Comparison of ENCODE assay signal across 24 mouse cellular contexts in the genomic region with DNA sequence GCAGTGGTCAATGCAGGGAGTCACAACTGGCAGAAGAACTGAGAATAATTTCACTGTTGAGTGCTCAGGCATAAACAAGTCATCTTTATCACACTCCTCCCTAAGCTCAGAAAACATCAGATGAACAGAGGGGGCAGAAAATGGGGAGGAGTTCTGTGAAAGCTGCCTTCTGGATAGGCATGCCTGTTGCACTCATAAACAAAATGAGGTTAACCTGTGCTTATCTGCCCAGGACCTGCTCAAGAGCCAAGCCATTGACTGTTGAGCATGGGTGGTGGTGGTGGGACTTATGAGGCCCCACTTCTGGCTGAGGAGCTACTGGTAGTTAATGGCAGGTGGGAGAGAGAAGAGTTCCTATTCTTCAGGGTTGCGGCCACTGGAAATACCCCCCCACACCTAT. TPM values are rescaled to one million over a fixed set of nuclear protein-coding genes. Genes with fewer than 3 reads are reported as not detected.
DNase-seq lines count a peak whose midpoint lies in the region; ATAC-seq and TF ChIP-seq lines count a peak whose summit lies in the region.
"Had no signal": no experiment of that assay in that cellular context is flagged by ENCODE, and none has a peak within 500 bp of the region (broad histone marks: within the 10 kb centered on the region; RNA-seq: fewer than 3 reads in every experiment).

No protein-coding gene starts in this region.

- no peak overlapping the region for H3K4me3 ChIP-seq in liver, postnatal 0 days (ENCODE audit: low read depth, low read length)
- H3K4me3 ChIP-seq in liver, embryonic 15.5 days (replicated peaks) = no peak overlapping the region
- H3K4me3 ChIP-seq: embryonic facial prominence, embryonic 12.5 days; embryonic facial prominence, embryonic 15.5 days; forebrain, embryonic 12.5 days; forebrain, embryonic 15.5 days; heart, embryonic 10.5 days; heart, embryonic 13.5 days had no signal

- DNase-seq in liver = peak; percentile 15
- DNase-seq in liver, postnatal 0 days = no peak
- no peak for DNase-seq in right cerebral cortex, postnatal 36 days (ENCODE audit: low spot score in 2 of 2)
- DNase-seq in thymus, postnatal 14 days = no peak
- DNase-seq: adrenal gland, postnatal 10 days; adrenal gland, postnatal 36 days; cerebellum, adult 11 months; cerebellum, adult 2 months; cerebellum, adult 9-11 months; cerebellum, postnatal 25 days; gastrocnemius, postnatal 25 days; heart, adult 18-20 months; heart, postnatal 14 days; heart, postnatal 4 days had no signal

- H3K4me2 ChIP-seq in liver, postnatal 0 days (ENCODE audit: low read depth, low read length) = no peak overlapping the region
- no peak overlapping the region for H3K4me2 ChIP-seq in liver, embryonic 15.5 days
- H3K4me2 ChIP-seq: embryonic facial prominence, embryonic 12.5 days; embryonic facial prominence, embryonic 15.5 days; forebrain, embryonic 12.5 days; forebrain, embryonic 15.5 days; heart, embryonic 13.5 days; hindbrain, embryonic 14.5 days had no signal

- no peak overlapping the region for H3K27ac ChIP-seq in liver, postnatal 0 days (ENCODE audit: low read depth)
- no peak overlapping the region for H3K27ac ChIP-seq in liver, embryonic 15.5 days (replicated peaks)
- H3K27ac ChIP-seq: embryonic facial prominence, embryonic 12.5 days; embryonic facial prominence, embryonic 15.5 days; forebrain, embryonic 12.5 days; forebrain, embryonic 15.5 days; heart, embryonic 10.5 days; heart, embryonic 13.5 days; hindbrain, embryonic 14.5 days; hindbrain, postnatal 0 days had no signal

- no peaks in the 10 kb centered on the region for H3K36me3 ChIP-seq in liver, postnatal 0 days (replicated peaks; ENCODE audit: insufficient read depth, low read length)
- no peaks in the 10 kb centered on the region for H3K36me3 ChIP-seq in liver, embryonic 15.5 days (replicated peaks)
- H3K36me3 ChIP-seq: embryonic facial prominence, embryonic 12.5 days; embryonic facial prominence, embryonic 15.5 days; forebrain, embryonic 12.5 days; forebrain, embryonic 15.5 days; heart, embryonic 10.5 days; heart, embryonic 13.5 days had no signal

- no peaks in the 10 kb centered on the region for H3K27me3 ChIP-seq in liver, postnatal 0 days (ENCODE audit: insufficient read depth, low read length)
- H3K27me3 ChIP-seq in liver, embryonic 15.5 days = no peaks in the 10 kb centered on the region
- H3K27me3 ChIP-seq: forebrain, embryonic 15.5 days had no signal

- TF ChIP-seq CTCF in liver, postnatal 0 days (IDR thresholded peaks at IDR 0.05; ENCODE audit: low read depth) = no peak

- WGBS in liver, postnatal 0 days (ENCODE audit: insufficient replicate concordance) = 83% methylated on average over 1 of the region's 1 CpGs
- 78% methylated on average over 1 of the region's 1 CpGs for WGBS in liver, embryonic 15.5 days (ENCODE audit: insufficient replicate concordance)

- TF ChIP-seq EP300 in liver, postnatal 0 days (IDR thresholded peaks at IDR 0.05; ENCODE audit: low read depth) = no peak

- H3K9ac ChIP-seq in liver, postnatal 0 days (replicated peaks) = no peak overlapping the region
- H3K9ac ChIP-seq in liver, embryonic 15.5 days = no peak overlapping the region
- H3K9ac ChIP-seq: embryonic facial prominence, embryonic 12.5 days; embryonic facial prominence, embryonic 15.5 days; forebrain, embryonic 12.5 days; forebrain, embryonic 15.5 days; heart, embryonic 13.5 days; hindbrain, embryonic 14.5 days had no signal

- H3K4me1 ChIP-seq in liver, postnatal 0 days (ENCODE audit: insufficient read depth) = no peaks in the 10 kb centered on the region
- H3K4me1 ChIP-seq in liver, embryonic 15.5 days (replicated peaks) = no peaks in the 10 kb centered on the region
- H3K4me1 ChIP-seq: embryonic facial prominence, embryonic 12.5 days; embryonic facial prominence, embryonic 15.5 days; forebrain, embryonic 12.5 days; forebrain, embryonic 15.5 days; heart, embryonic 10.5 days; heart, embryonic 13.5 days had no signal

- H3K9me3 ChIP-seq in liver, postnatal 0 days (ENCODE audit: low read length) = no peaks in the 10 kb centered on the region
- H3K9me3 ChIP-seq in liver, embryonic 15.5 days (replicated peaks) = no peaks in the 10 kb centered on the region
- H3K9me3 ChIP-seq: embryonic facial prominence, embryonic 12.5 days; embryonic facial prominence, embryonic 15.5 days; forebrain, embryonic 12.5 days; forebrain, embryonic 15.5 days; heart, embryonic 10.5 days; heart, embryonic 13.5 days had no signal

- no peak for ATAC-seq in liver, postnatal 0 days
- ATAC-seq in liver, embryonic 15.5 days (ENCODE audit: insufficient read depth) = peak; percentile 49
- peak; percentile 76 for ATAC-seq in megakaryocyte-erythroid progenitor cell, adult 5-6 weeks (replicated peaks; ENCODE audit: low FRiP score, low TSS enrichment, poor library complexity, severe bottlenecking)
- ATAC-seq: forebrain, embryonic 15.5 days; hindbrain, postnatal 0 days had no signal

RNA-seq across cellular contexts. Expression of a gene that starts 13.4 kb away (rescaled TPM):
- polyA plus RNA-seq in liver, postnatal 0 days (2015; fragmentation: Nextera tagmentation; extraction: Ambion mirVana) = 2.6 and 3.0 TPM in 2 replicates
- 4.1 and 4.4 TPM in 2 replicates for polyA plus RNA-seq in liver, embryonic 15.5 days (2015; fragmentation: Nextera tagmentation; extraction: Ambion mirVana)
- 5.5 and 11.5 TPM in 2 replicates for total RNA-seq in megakaryocyte-erythroid progenitor cell, adult 5-6 weeks (2014; fragmentation: Nextera tagmentation)
- total RNA-seq in megakaryocyte-erythroid progenitor cell, adult 5-6 weeks (2017) = 5.4 and 11.2 TPM in 2 replicates

RNA-seq across cellular contexts. Expression of a gene that starts 18.6 kb away (rescaled TPM):
- 10.8 and 12.0 TPM in 2 replicates for polyA plus RNA-seq in liver, postnatal 0 days (2015; fragmentation: Nextera tagmentation; extraction: Ambion mirVana)
- 16.9 and 18.1 TPM in 2 replicates for polyA plus RNA-seq in liver, embryonic 15.5 days (2015; fragmentation: Nextera tagmentation; extraction: Ambion mirVana)
- total RNA-seq in megakaryocyte-erythroid progenitor cell, adult 5-6 weeks (2014; fragmentation: Nextera tagmentation) = 14.6 and 21.8 TPM in 2 replicates
- total RNA-seq in megakaryocyte-erythroid progenitor cell, adult 5-6 weeks (2017) = 13.5 and 16.2 TPM in 2 replicates

RNA-seq across cellular contexts. Expression of a gene that starts 20.0 kb away (rescaled TPM):
- polyA plus RNA-seq in liver, postnatal 0 days (2015; fragmentation: Nextera tagmentation; extraction: Ambion mirVana) = 3.8 and 3.9 TPM in 2 replicates
- polyA plus RNA-seq in liver, embryonic 15.5 days (2015; fragmentation: Nextera tagmentation; extraction: Ambion mirVana) = 4.9 and 5.7 TPM in 2 replicates
- 4.4 and 4.5 TPM in 2 replicates for total RNA-seq in megakaryocyte-erythroid progenitor cell, adult 5-6 weeks (2014; fragmentation: Nextera tagmentation)
- 10.6 and 19.0 TPM in 2 replicates for total RNA-seq in megakaryocyte-erythroid progenitor cell, adult 5-6 weeks (2017)

RNA-seq across cellular contexts. Expression of a gene that starts 51.5 kb away (rescaled TPM):
- polyA plus RNA-seq in liver, postnatal 0 days (2015; fragmentation: Nextera tagmentation; extraction: Ambion mirVana) = 0.46 and 0.61 TPM in 2 replicates
- 0.32 and 0.33 TPM in 2 replicates for polyA plus RNA-seq in liver, embryonic 15.5 days (2015; fragmentation: Nextera tagmentation; extraction: Ambion mirVana)
- 0.30 TPM in 1 of 2 replicates, not detected in the other for total RNA-seq in megakaryocyte-erythroid progenitor cell, adult 5-6 weeks (2014; fragmentation: Nextera tagmentation)
- total RNA-seq in megakaryocyte-erythroid progenitor cell, adult 5-6 weeks (2017) = 0.05 and 0.34 TPM in 2 replicates
